Mouse (Mus musculus): ENCODE measurements at regions not wholly inside any gene's neighbourhood (a gene's known extent, or its start where the extent isn't known, plus 50 kb on each side); places are given as distances from the start of the nearest gene placed in this dataset.

- DNase-seq (ENCODE audit: low spot score in 2 of 2): no peak
Measured at GRCm38 (mm10) chr5:112020882-112021281, 231.4 kb downstream of the Cryba4 start.

- peak in 1 of 2 experiments; percentile 40 for DNase-seq (ENCODE audit: low spot score in 2 of 2)
Measured at GRCm38 (mm10) chr5:112029955-112030354, 222.4 kb downstream of the Cryba4 start.

DNA sequence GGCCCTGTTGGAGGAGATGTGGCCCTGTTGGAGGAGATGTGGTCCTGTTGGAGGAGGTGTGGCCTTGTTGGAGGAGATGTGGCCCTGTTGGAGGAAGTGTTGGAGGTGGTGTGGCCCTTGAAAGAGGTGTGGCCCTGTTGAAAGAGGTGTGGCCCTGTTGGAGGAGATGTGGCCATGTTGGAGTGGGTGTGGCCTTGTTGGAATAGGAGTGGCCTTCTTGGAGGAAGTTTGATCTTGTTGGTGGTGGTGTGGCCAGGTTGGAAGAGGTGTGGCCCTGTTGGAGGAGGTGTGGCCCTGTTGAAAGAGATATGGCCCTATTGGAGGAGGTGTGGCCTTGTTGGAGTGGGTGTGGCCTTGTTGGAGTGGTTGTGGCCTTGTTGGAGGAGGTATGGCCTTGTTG is 220.3 kb downstream of the Cryba4 start:
- DNase-seq (ENCODE audit: low spot score in 2 of 2): no peak

DNA sequence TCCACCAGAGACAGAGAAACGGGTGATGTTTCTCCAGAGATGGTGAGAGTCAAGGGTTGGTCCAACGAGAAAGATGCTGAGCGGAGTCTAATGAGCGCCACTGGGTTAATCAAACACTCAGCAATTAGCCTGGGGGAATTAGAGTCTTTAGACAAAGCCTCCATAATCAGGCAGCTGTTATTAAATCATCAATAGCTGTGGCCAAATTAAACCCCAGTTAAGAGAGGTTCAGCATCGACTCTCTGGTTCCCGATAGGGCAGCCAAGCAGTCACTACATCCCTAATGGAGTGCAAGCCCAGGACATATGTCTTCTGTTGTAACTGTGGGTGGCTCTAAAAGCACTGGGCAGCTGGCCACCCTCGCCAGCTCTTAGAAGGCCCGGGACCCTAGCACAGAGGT is 216.9 kb downstream of the Cryba4 start:
- DNase-seq (ENCODE audit: low spot score in 2 of 2): no peak

GRCm38 (mm10) chr5:112037080-112037479 is 215.2 kb downstream of the Cryba4 start:
- no peak for DNase-seq (ENCODE audit: low spot score in 2 of 2)

DNA sequence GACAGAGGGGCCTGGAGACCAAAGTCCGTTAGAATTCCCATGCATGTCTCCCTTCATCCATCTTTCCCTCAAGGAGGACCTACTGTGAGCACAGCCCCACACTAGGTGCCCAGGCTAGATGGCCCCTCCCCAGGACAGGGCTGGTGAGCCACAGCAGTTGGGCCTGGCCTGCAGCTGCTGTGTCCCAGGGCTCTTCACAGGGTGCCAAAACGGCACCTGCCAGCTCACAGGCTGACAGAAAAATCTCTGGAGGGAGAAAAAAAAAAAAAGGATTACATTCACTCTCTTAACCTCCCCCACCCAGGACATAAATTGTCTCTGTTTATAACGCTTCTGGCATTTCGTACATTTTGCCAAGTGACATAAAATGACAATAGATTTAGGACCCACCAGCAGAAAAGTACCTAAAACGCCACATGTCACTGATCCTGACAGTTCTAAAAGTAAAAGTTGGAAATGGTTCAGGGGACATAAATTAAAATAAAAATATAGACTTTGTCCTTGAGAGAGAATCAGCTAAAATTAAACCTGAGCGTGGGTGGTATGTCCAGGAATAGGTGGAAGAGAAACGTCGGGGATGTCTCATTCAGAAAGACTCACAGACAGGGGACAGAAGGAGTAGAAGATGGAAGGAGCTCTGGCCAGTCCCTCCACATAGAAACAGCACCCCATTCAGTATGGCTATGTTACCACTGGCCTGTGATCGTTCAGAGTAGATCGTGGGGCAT is 212.5 kb downstream of the Cryba4 start:
- no peak for DNase-seq (ENCODE audit: low spot score in 2 of 2)

DNA sequence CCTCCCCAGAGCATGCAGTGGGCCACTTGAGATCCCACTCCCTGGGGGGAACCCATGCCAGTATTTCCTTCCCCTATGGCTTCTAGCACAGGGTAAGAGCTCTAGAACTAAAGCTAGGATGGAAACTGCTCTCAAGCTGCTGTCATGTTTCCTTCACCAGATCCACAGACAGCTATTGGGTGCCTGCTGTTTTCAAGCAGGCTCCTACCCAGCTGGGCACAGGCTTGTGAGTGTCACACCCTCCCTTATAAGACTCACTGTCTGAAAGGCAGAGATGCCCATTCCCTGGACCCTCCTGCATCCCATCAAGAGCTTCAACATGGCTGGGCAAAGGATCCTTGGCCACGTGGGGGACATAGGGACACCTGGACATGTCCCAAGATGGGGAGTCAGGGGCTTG is 211.6 kb downstream of the Cryba4 start:
- no peak for DNase-seq (ENCODE audit: low spot score in 2 of 2)

- DNase-seq (ENCODE audit: low spot score in 2 of 2): no peak
Measured at GRCm38 (mm10) chr5:112041285-112041684, 211.0 kb downstream of the Cryba4 start.

GRCm38 (mm10) chr5:112042236-112042635 is 210.1 kb downstream of the Cryba4 start:
- DNase-seq (ENCODE audit: low spot score in 2 of 2): no peak

GRCm38 (mm10) chr5:112050046-112050782 is 202.1 kb downstream of the Cryba4 start:
- DNase-seq (ENCODE audit: low spot score in 2 of 2): no peak

GRCm38 (mm10) chr5:112050906-112051305 is 201.4 kb downstream of the Cryba4 start:
- peak in 1 of 2 experiments; percentile 32 for DNase-seq (ENCODE audit: low spot score in 2 of 2)

DNA sequence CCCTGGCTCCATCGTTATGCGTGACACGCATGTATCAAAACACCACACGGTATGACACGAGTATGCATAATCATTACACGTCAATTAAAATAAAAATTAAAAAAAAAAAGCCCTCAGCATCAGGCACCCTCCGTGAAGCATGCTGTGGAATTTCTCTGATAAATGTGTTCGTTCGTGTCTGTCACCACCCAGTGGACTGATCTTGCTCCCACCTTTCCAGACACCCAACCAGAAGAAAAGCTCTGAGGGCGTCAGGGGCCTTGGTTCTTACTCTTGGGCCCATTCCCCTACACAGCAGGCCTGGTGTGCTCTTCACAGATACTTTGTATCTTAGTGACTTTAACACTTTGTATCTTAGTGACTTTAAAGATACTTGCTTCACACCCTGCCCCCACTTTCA is 200.5 kb downstream of the Cryba4 start:
- DNase-seq (ENCODE audit: low spot score in 2 of 2): no peak

- no peak for DNase-seq (ENCODE audit: low spot score in 2 of 2)
Measured at GRCm38 (mm10) chr5:112053600-112054155, 198.6 kb downstream of the Cryba4 start.

DNA sequence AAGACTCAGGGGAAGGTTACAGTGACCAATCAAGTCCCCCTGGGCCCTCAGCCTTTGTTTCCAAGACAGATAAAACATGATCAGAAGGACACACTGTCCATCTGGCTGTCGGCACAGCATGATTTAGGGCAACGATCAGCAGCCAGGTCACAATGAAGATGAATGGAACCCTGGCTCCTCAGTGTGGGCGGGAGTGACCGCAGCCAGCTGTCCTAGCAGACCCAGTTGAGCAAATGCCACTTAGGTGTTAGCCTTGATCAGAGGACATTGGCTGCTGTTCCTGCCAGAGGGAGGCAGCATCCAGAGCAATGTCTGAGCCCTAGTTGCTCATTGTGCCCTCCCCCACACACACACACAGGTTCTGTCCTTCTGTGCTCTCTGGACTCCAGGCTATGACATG is 197.3 kb downstream of the Cryba4 start:
- no peak for DNase-seq (ENCODE audit: low spot score in 2 of 2)

DNA sequence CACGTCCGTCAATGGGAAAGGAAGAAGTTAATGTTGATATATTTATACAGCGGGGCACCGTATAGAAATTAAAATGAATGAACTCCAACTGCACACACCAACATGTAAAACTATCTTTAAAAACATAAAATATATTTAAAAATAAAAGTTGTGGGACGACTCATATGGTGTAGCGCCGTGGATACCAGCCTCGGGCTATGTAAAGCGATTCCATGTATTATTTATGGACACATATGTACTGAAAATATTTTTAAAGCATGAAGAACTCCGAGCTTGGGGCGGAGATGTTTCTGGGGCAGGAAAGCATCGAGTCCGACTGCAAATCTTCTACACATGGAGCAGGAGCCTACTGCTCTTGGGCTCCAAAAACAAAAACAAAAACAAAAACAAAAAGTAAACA is 182.4 kb downstream of the Cryba4 start:
- no peak for DNase-seq (ENCODE audit: low spot score in 2 of 2)

DNA sequence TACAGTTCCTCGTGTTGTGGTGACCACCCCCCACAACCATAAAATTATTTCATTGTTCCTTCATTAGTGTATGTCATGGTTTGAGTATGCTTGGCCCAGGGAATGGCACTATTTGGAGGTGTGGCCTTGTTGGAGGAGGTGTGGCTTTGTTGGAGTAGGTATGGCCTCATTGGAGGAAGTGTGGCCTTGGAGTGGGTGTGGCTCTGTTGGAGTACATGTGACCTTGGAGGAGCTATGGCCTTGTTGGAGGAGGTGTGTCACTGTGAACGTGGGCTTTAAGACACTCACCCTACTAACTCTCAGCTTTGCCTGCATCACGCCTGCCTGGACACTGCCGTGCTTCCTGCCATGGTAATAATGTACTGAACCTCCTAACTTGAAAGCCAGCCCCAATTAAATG is 179.9 kb downstream of the Cryba4 start:
- DNase-seq (ENCODE audit: low spot score in 2 of 2): no peak

DNA sequence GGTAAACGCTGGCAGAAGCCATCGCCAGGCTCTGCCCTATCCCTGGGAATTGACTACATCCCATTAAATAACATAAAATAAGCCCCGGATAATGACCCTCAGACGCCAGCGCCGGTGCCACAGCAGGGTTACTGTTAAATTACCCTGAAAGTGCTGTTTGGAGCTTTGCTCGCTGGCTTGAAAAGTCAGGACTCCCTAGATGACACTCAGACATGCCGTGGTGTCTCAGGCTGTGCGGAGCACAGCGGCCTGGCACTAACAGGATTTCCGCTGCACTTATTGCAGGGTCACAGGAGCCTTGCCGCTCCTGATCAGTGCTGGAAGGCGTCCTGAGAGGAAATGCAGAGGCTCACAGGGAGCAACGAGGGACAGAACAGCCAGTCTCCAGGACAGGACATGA is 175.2 kb downstream of the Cryba4 start:
- no peak for DNase-seq (ENCODE audit: low spot score in 2 of 2)

GRCm38 (mm10) chr5:112077840-112078600 is 174.3 kb downstream of the Cryba4 start:
- peak; percentile 10 to 32 for DNase-seq (ENCODE audit: low spot score in 2 of 2)

- no peak for DNase-seq (ENCODE audit: low spot score in 2 of 2)
Measured at GRCm38 (mm10) chr5:112081006-112081405, 171.3 kb downstream of the Cryba4 start.

- peak in 1 of 2 experiments; percentile 13 for DNase-seq (ENCODE audit: low spot score in 2 of 2)
Measured at GRCm38 (mm10) chr5:112091867-112092535, 160.3 kb downstream of the Cryba4 start.

GRCm38 (mm10) chr5:112093905-112094571 is 158.3 kb downstream of the Cryba4 start:
- DNase-seq (ENCODE audit: low spot score in 2 of 2): peak; percentile 29 to 55
